Mouse (Mus musculus) hindbrain, embryonic 12.5 days (tissue): ENCODE measurements at regions not wholly inside any gene's neighbourhood (a gene's known extent, or its start where the extent isn't known, plus 50 kb on each side); places are given as distances from the start of the nearest gene placed in this dataset.
"Not testable (repeated sequence)": the region's sequence is repeated elsewhere in the genome, so short reads cannot be mapped to it uniquely, and the experiment has no call there.

Experiments used
- ATAC-seq: fragments of 200-750 bp; cut with Nextera tagmentation; 2 replicates; pipeline ENCODE4 v1.8.0; 2017; ENCODE audit warnings: moderate TSS enrichment; ENCODE audit not compliant: low FRiP score
- H3K27ac ChIP-seq: fragments of 300-500 bp; sonication (generic); 2 replicates; pipeline ENCODE4 v1.5.1; 2016; ENCODE audit warnings: mild to moderate bottlenecking
- H3K27me3 ChIP-seq: fragments of 300-500 bp; sonication (generic); 2 replicates; pipeline ENCODE4 v1.6.1; 2016; ENCODE audit warnings: mild to moderate bottlenecking
- H3K36me3 ChIP-seq: fragments of 300-500 bp; sonication (generic); 2 replicates; pipeline ENCODE4 v1.6.1; 2016; ENCODE audit warnings: mild to moderate bottlenecking
- H3K4me1 ChIP-seq: fragments of 300-500 bp; sonication (generic); 2 replicates; pipeline ENCODE4 v1.6.1; 2016
- H3K4me2 ChIP-seq: fragments of 300-500 bp; sonication (generic); replicated peaks from 2 replicates; pipeline ENCODE4 v1.6.1; 2016; ENCODE audit warnings: mild to moderate bottlenecking
- H3K4me3 ChIP-seq: fragments of 300-500 bp; sonication (generic); 2 replicates; pipeline ENCODE4 v1.5.1; 2016; ENCODE audit warnings: mild to moderate bottlenecking
- H3K9ac ChIP-seq: fragments of 300-500 bp; sonication (generic); 2 replicates; pipeline ENCODE4 v1.6.1; 2016; ENCODE audit warnings: mild to moderate bottlenecking, moderate library complexity
- H3K9me3 ChIP-seq: fragments of 300-500 bp; sonication (generic); replicated peaks from 2 replicates; pipeline ENCODE4 v1.6.1; 2016; ENCODE audit warnings: mild to moderate bottlenecking
- WGBS: fragments of 180-500 bp; shearing (Covaris S2); methylation state at CpG from one replicate; pipeline ENCODE4 v1.1.7; 2016; 5-methylcytosine and 5-hydroxymethylcytosine counted together

- no peak overlapping the region for H3K9ac ChIP-seq
- no peak overlapping the region for H3K4me3 ChIP-seq
- H3K4me2 ChIP-seq, result no peak overlapping the region
- no peaks in the 10 kb centered on the region for H3K27me3 ChIP-seq
- H3K27ac ChIP-seq, result no peak overlapping the region
- WGBS, result 82% methylated on average over 2 of the region's 2 CpGs
- H3K36me3 ChIP-seq, result no peaks in the 10 kb centered on the region
- H3K9me3 ChIP-seq, result no peaks in the 10 kb centered on the region
- no peak for ATAC-seq
- H3K4me1 ChIP-seq, result no peaks in the 10 kb centered on the region
Measured at GRCm38 (mm10) chr16:63116456-63116855, 262.3 kb downstream of the Pros1 start.

DNA sequence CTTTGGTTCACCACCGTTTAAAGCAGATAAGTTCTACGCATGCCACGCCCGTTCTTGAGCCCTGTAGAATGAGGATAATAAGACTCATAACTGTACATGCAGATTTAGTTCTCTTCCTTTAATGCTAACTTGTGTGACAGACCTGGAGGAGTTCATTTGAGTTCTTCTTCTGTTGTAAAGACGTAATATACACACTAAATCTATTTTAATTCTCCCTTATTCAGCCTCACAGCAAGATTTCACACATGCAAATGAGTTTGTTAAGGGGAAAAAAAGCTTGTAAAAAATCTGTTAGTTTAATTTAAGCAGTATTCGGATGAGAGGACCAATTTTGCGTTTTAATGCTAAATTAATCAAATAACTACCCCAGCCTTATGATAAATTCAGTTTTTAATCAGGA, 264.6 kb downstream of the Pros1 start:
- Histone ChIP-seq H3K4me1 (no peaks in the 10 kb centered on the region), H3K27me3 (no peaks in the 10 kb centered on the region), H3K9me3 (no peaks in the 10 kb centered on the region)

GRCm38 (mm10) chr16:63143851-63144250, 289.7 kb downstream of the Pros1 start:
- no peak overlapping the region for H3K27ac ChIP-seq
- H3K4me1 ChIP-seq, result no peaks in the 10 kb centered on the region
- no peak overlapping the region for H3K9ac ChIP-seq
- no peak overlapping the region for H3K4me3 ChIP-seq
- no peaks in the 10 kb centered on the region for H3K9me3 ChIP-seq
- H3K36me3 ChIP-seq, result no peaks in the 10 kb centered on the region
- no peak overlapping the region for H3K4me2 ChIP-seq
- no peaks in the 10 kb centered on the region for H3K27me3 ChIP-seq
- 91% methylated on average over 3 of the region's 3 CpGs for WGBS
- no peak for ATAC-seq

More for the DNA sequence above, 264.6 kb downstream of the Pros1 start:
- ATAC-seq, result no peak
- 82% methylated on average over 7 of the region's 7 CpGs for WGBS
- Histone ChIP-seq H3K4me2 (no peak overlapping the region), H3K9ac (no peak overlapping the region), H3K4me3 (no peak overlapping the region), H3K27ac (no peak overlapping the region), H3K36me3 (no peaks in the 10 kb centered on the region)

- H3K9ac ChIP-seq, result no peak overlapping the region
- WGBS, result 74% methylated on average over 2 of the region's 2 CpGs
Measured at GRCm38 (mm10) chr16:63155300-63155821, 301.3 kb downstream of the Pros1 start.

DNA sequence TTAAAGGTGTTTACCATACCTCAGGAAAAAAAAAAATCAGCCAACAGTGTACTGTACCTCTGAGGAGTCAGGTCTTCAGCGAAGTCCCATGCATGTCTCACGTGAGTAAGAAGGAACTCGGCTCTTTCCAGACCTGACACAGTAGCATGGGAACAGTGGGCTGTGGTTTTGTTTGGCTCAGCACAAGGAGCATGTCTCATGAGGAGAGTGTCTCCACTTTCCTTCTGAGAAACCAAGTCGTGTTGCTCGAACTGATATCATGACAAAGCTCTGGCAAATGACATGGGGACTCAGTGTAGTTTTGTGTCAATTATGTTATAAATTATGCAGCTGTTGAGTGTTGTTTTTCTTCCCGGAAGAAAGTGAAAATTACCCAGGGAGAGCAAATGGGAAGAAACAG, 316.0 kb downstream of the Pros1 start:
- Histone ChIP-seq H3K36me3 (no peaks in the 10 kb centered on the region), H3K4me3 (no peak overlapping the region), H3K4me2 (no peak overlapping the region), H3K27me3 (no peaks in the 10 kb centered on the region), H3K9ac (no peak overlapping the region), H3K4me1 (no peaks in the 10 kb centered on the region), H3K27ac (no peak overlapping the region), H3K9me3 (no peaks in the 10 kb centered on the region)
- WGBS, result 72% methylated on average over 6 of the region's 6 CpGs
- no peak for ATAC-seq

More at GRCm38 (mm10) chr16:63155300-63155821, 301.3 kb downstream of the Pros1 start:
- Histone ChIP-seq H3K27ac (no peak overlapping the region), H3K9me3 (no peaks in the 10 kb centered on the region), H3K36me3 (no peaks in the 10 kb centered on the region), H3K4me1 (no peaks in the 10 kb centered on the region), H3K27me3 (no peaks in the 10 kb centered on the region), H3K4me3 (no peak overlapping the region), H3K4me2 (no peak overlapping the region)
- ATAC-seq, result no peak

DNA sequence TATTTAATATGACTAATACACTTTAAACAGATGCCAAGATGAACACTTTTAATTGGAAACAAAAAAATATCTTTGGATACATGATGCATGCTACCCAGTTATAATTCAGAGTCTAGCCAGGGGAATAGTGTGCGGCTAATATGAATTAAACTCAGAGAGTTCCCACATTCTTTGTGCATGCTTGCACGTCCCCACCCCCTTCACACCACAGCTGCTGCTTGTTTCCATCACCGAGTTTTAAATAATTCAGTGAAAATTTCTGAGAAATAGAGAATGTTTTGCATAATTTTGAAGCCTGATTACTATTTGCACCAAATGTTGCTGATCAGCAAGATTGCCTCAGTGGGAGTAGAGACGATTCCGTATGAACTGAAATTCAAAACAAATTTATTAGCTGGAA, 325.1 kb downstream of the Pros1 start:
- H3K4me1 ChIP-seq, result no peaks in the 10 kb centered on the region
- no peak for ATAC-seq
- no peak overlapping the region for H3K9ac ChIP-seq
- H3K4me3 ChIP-seq, result no peak overlapping the region
- H3K36me3 ChIP-seq, result no peaks in the 10 kb centered on the region
- 73% methylated on average over 5 of the region's 5 CpGs for WGBS
- no peak overlapping the region for H3K27ac ChIP-seq
- no peak overlapping the region for H3K4me2 ChIP-seq
- H3K27me3 ChIP-seq, result no peaks in the 10 kb centered on the region
- no peaks in the 10 kb centered on the region for H3K9me3 ChIP-seq

DNA sequence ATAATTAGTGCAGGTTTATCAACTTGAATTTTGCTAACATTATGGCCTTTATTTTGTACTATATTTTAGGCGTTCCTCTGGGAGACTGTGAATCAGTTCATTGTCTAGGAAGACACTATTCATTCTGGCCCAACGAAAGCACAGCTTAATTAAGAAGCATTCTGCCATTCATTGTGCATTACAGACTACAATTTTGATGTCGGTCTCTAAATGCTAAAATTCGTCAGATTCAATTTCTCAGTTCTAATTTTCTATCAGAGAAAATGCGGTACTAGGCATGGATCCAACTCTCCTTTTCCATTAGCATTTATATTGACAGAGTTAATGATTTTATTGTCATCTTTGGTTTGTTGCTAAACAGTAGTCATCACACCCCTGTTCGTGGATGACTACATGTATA, 337.1 kb downstream of the Pros1 start:
- 67% methylated on average over 6 of the region's 6 CpGs for WGBS
- Histone ChIP-seq H3K4me1 (no peaks in the 10 kb centered on the region), H3K9ac (no peak overlapping the region), H3K36me3 (no peaks in the 10 kb centered on the region), H3K27ac (no peak overlapping the region), H3K9me3 (no peaks in the 10 kb centered on the region), H3K4me2 (no peak overlapping the region), H3K4me3 (no peak overlapping the region), H3K27me3 (no peaks in the 10 kb centered on the region)
- peak; percentile 35; the same call in 1 of the 2 replicates for ATAC-seq

GRCm38 (mm10) chr16:63191623-63192022, 337.5 kb downstream of the Pros1 start:
- Histone ChIP-seq H3K27me3 (no peaks in the 10 kb centered on the region), H3K4me1 (no peaks in the 10 kb centered on the region), H3K9me3 (no peaks in the 10 kb centered on the region), H3K4me2 (no peak overlapping the region), H3K27ac (no peak overlapping the region), H3K36me3 (no peaks in the 10 kb centered on the region), H3K4me3 (no peak overlapping the region), H3K9ac (no peak overlapping the region)
- 84% methylated on average over 1 of the region's 1 CpGs for WGBS
- peak; percentile 56; the same call in 1 of the 2 replicates for ATAC-seq

- no peaks in the 10 kb centered on the region for H3K27me3 ChIP-seq
- H3K4me1 ChIP-seq, result no peaks in the 10 kb centered on the region
- H3K9me3 ChIP-seq, result no peaks in the 10 kb centered on the region
- no peak overlapping the region for H3K4me2 ChIP-seq
- no peak for ATAC-seq
- no peak overlapping the region for H3K9ac ChIP-seq
- no peak overlapping the region for H3K27ac ChIP-seq
- WGBS, result 93% methylated on average over 2 of the region's 2 CpGs
- no peak overlapping the region for H3K4me3 ChIP-seq
- H3K36me3 ChIP-seq, result no peaks in the 10 kb centered on the region
Measured at GRCm38 (mm10) chr16:63194595-63194994, 340.5 kb downstream of the Pros1 start.

- not testable (repeated sequence) for H3K9me3 ChIP-seq, H3K4me1 ChIP-seq, H3K4me2 ChIP-seq, H3K4me3 ChIP-seq, H3K9ac ChIP-seq, H3K27ac ChIP-seq, H3K27me3 ChIP-seq, ATAC-seq, H3K36me3 ChIP-seq
- WGBS, result 93% methylated on average over 1 of the region's 1 CpGs
Measured at GRCm38 (mm10) chr16:63213471-63213870, 359.4 kb downstream of the Pros1 start.

DNA sequence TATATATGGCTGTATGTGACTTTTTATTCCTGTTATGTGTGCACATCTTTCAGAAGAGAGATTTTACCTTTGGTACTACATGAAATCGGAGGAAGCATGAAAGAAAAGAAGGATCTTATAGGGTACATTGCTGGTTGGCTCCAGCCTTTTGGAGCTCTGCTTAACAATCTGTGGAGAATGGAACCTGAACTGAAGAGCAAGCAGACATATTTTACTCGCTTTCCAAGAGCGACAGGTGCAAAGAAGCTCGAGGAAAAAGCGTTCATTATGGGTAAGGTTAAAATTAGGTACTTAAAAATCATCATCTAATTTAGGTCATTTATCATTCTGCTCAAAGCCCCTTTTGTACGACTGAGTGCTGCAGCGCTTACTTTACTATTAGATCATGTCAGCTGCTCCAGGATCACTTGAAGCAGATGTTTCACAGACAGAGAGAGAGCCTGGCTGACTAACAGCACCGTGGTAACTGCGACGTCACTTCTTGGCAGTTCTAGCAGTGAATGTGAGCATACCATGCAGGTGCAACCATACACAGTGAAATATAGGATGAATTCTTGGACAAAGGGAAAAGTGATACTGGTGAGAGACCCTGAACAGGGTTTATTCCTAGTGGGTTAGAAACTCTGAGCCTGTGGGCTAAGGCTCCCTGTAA, 366.2 kb downstream of the Pros1 start:
- Histone ChIP-seq H3K36me3 (no peaks in the 10 kb centered on the region), H3K27ac (no peak overlapping the region), H3K4me2 (no peak overlapping the region), H3K9me3 (no peaks in the 10 kb centered on the region), H3K27me3 (no peaks in the 10 kb centered on the region), H3K9ac (no peak overlapping the region), H3K4me1 (no peaks in the 10 kb centered on the region), H3K4me3 (no peak overlapping the region)
- peak; percentile 43; the same call in 1 of the 2 replicates for ATAC-seq
- 56% methylated on average over 10 of the region's 10 CpGs for WGBS

DNA sequence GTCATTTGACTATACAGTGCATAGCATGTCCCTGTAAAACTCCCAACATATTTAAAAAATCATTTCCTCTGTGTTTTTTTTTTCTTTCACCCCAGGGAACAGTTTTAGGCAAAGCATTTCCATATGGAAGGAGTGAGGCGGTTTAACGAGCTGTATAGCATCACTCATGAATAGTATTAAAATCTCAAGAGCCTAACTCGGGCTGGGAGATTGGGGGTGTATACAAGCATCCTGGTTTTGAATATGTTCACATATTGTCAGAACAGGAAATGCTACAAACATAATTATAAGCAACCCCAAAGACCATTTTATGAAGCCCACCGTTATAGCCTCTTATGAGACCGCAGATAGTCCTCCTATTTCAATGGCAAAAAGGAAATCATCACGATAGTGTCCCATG, 370.5 kb downstream of the Pros1 start:
- H3K4me2 ChIP-seq, result no peak overlapping the region
- no peaks in the 10 kb centered on the region for H3K27me3 ChIP-seq
- no peaks in the 10 kb centered on the region for H3K36me3 ChIP-seq
- 66% methylated on average over 6 of the region's 6 CpGs for WGBS
- ATAC-seq, result no peak
- H3K9me3 ChIP-seq, result no peaks in the 10 kb centered on the region
- no peak overlapping the region for H3K4me3 ChIP-seq
- no peaks in the 10 kb centered on the region for H3K4me1 ChIP-seq
- H3K27ac ChIP-seq, result no peak overlapping the region
- H3K9ac ChIP-seq, result no peak overlapping the region

GRCm38 (mm10) chr16:63225097-63225496, 371.0 kb downstream of the Pros1 start:
- no peak overlapping the region for H3K4me3 ChIP-seq
- WGBS, result 71% methylated on average over 8 of the region's 8 CpGs
- H3K9me3 ChIP-seq, result no peaks in the 10 kb centered on the region
- no peaks in the 10 kb centered on the region for H3K27me3 ChIP-seq
- no peaks in the 10 kb centered on the region for H3K36me3 ChIP-seq
- no peak overlapping the region for H3K9ac ChIP-seq
- H3K27ac ChIP-seq, result no peak overlapping the region
- no peak for ATAC-seq
- H3K4me2 ChIP-seq, result no peak overlapping the region
- no peaks in the 10 kb centered on the region for H3K4me1 ChIP-seq
